Mouse (Mus musculus) Patski (cell line): ENCODE measurements around the gene Rtp3. TPM values are rescaled to one million over a fixed set of nuclear protein-coding genes. Genes with fewer than 3 reads are reported as not detected.

Source experiments
- ATAC-seq: fragments of 100-300 bp; one replicate; pipeline ENCODE4 v1.8.0; 2021
- CTCF ChIA-PET: fragments of 350-600 bp; sonication (Branson Sonifier 250); formaldehyde crosslinking; loops from one replicate; lab custom pipeline; 2022; ENCODE audit warnings: inconsistent platforms; lab: Charles Lee
- POLR2A ChIA-PET: fragments of 350-600 bp; sonication (Branson Sonifier 250); formaldehyde crosslinking; loops from one replicate; lab custom pipeline; 2022; ENCODE audit warnings: antibody characterized with exemption, inconsistent platforms; lab: Charles Lee
- DNase-seq: peaks from one replicate; pipeline ENCODE4 v3.0.0-alpha.2; 2011; ENCODE audit warnings: low read depth, low spot score
- H3K27me3 ChIP-seq: fragments of 371-371 bp; one replicate; pipeline ENCODE4 v1.5.1; 2021
- CTCF ChIP-seq: fragments of 100-300 bp; IDR thresholded peaks from one replicate; pipeline ENCODE4 v1.5.1; 2021
- in situ Hi-C: fragments of 300-500 bp; cut with MboI; formaldehyde crosslinking; loops from 3 replicates; pipeline ENCODE4 v1.11.1; 2018; ENCODE audit warnings: low pct_unique_long_range_greater_than_20kb, mixed read lengths
- polyA plus RNA-seq: library from polyadenylated mRNA; unstranded; gene quantifications from one replicate; pipeline ENCODE4 v1.2.3, GENCODE M21; 2021

The Rtp3 gene
- polyA plus RNA-seq, 1 experiment from 2014 or later, result 0.04 TPM

GRCm38 (mm10) chr9:111001621-111002020 lies 11.2 kb upstream of the Rtp3 start:
- no peak for TF ChIP-seq CTCF
- POLR2A ChIA-PET, result interaction anchor here (2.3 kb wide), 1 partner anchor 11 kb away, joined by 12 read pairs; no protein-coding TSS in a partner anchor
- in situ Hi-C loops, result no loop called here

GRCm38 (mm10) chr9:110999856-111000255 lies 9.5 kb upstream of the Rtp3 start:
- ChIA-PET CTCF (interaction anchor here (7.8 kb wide), 1 partner anchor 72 kb away, joined by 131 read pairs; no protein-coding TSS in a partner anchor), POLR2A (interaction anchor here (2.3 kb wide), 1 partner anchor 13 kb away, joined by 12 read pairs; no protein-coding TSS in a partner anchor)
- no peak for TF ChIP-seq CTCF
- in situ Hi-C loops, result loop anchor here (5.0 kb wide), 1 partner anchor 72 kb away; no protein-coding TSS in a partner anchor
- DNase-seq (no peak), ATAC-seq (peak; percentile 33)
- no peaks in the 10 kb centered on the region for H3K27me3 ChIP-seq

More at GRCm38 (mm10) chr9:111001621-111002020, 11.2 kb upstream of the Rtp3 start:
- CTCF ChIA-PET, result interaction anchor here (2.5 to 7.8 kb wide), 2 partner anchors 11 to 70 kb away, joined by 20 to 131 read pairs; no protein-coding TSS in a partner anchor
- no peak for DNase-seq
- no peaks in the 10 kb centered on the region for H3K27me3 ChIP-seq
- ATAC-seq, result no peak

- DNase-seq (peak; percentile 93), ATAC-seq (peak; percentile 85)
- ChIA-PET CTCF (interaction anchor here (1.3 to 7.8 kb wide), 3 partner anchors 13 to 73 kb away, joined by 4 to 131 read pairs (median 22); no protein-coding TSS in a partner anchor), POLR2A (interaction anchor here (2.1 kb wide), 1 partner anchor 73 kb away, joined by 9 read pairs; no protein-coding TSS in a partner anchor)
- no peaks in the 10 kb centered on the region for H3K27me3 ChIP-seq
- in situ Hi-C loops, result loop anchor here (5.0 kb wide), 1 partner anchor 73 kb away; no protein-coding TSS in a partner anchor
- TF ChIP-seq CTCF, result no peak
Observed at GRCm38 (mm10) chr9:110999056-110999455, 8.7 kb upstream of the Rtp3 start.

- DNase-seq, result no peak
- in situ Hi-C loops, result loop anchor here (5.0 kb wide), 1 partner anchor 75 kb away; no protein-coding TSS in a partner anchor
- CTCF ChIA-PET, result interaction anchor here (0.8 to 7.8 kb wide), 15 partner anchors 9 to 293 kb away, joined by 3 to 131 read pairs (median 5); partner anchors contain the start of gene Lrrc2
- peak; percentile 25 for ATAC-seq
- peak; percentile 99 for TF ChIP-seq CTCF
- H3K27me3 ChIP-seq, result no peaks in the 10 kb centered on the region
- POLR2A ChIA-PET, result interaction anchor here (2.1 kb wide), 1 partner anchor 75 kb away, joined by 9 read pairs; no protein-coding TSS in a partner anchor
Observed at GRCm38 (mm10) chr9:110997245-110997644, 6.9 kb upstream of the Rtp3 start.

GRCm38 (mm10) chr9:110994716-110995172 lies 4.4 kb upstream of the Rtp3 start:
- CTCF ChIA-PET, result interaction anchor here (0.9 to 1.4 kb wide), 3 partner anchors 17 to 72 kb away, joined by 3 to 5 read pairs (median 3); no protein-coding TSS in a partner anchor
- ATAC-seq (no peak), DNase-seq (no peak)
- in situ Hi-C loops, result loop anchor here (5.0 kb wide), 1 partner anchor 78 kb away; no protein-coding TSS in a partner anchor
- TF ChIP-seq CTCF, result no peak
- POLR2A ChIA-PET, result no interaction called here
- no peaks in the 10 kb centered on the region for H3K27me3 ChIP-seq

GRCm38 (mm10) chr9:110993281-110993709 lies 2.9 kb upstream of the Rtp3 start:
- in situ Hi-C loops, result no loop called here
- CTCF ChIA-PET, result interaction anchor here (2.3 kb wide), 1 partner anchor 79 kb away, joined by 11 read pairs; no protein-coding TSS in a partner anchor
- H3K27me3 ChIP-seq, result no peaks in the 10 kb centered on the region
- ATAC-seq (no peak), DNase-seq (no peak)
- no peak for TF ChIP-seq CTCF
- POLR2A ChIA-PET, result no interaction called here

GRCm38 (mm10) chr9:110989543-110989942 lies 840 bp downstream of the Rtp3 start:
- no peak for TF ChIP-seq CTCF
- no peaks in the 10 kb centered on the region for H3K27me3 ChIP-seq
- ATAC-seq (no peak), DNase-seq (no peak)
- in situ Hi-C loops, result no loop called here
- POLR2A ChIA-PET, result no interaction called here
- CTCF ChIA-PET, result interaction anchor here (0.8 kb wide), 1 partner anchor 66 kb away, joined by 5 read pairs; no protein-coding TSS in a partner anchor

GRCm38 (mm10) chr9:110989141-110989540 lies 1.2 kb downstream of the Rtp3 start:
- no peaks in the 10 kb centered on the region for H3K27me3 ChIP-seq
- POLR2A ChIA-PET, result no interaction called here
- no peak for TF ChIP-seq CTCF
- DNase-seq (no peak), ATAC-seq (no peak)
- CTCF ChIA-PET, result interaction anchor here (0.8 kb wide), 1 partner anchor 66 kb away, joined by 5 read pairs; no protein-coding TSS in a partner anchor
- in situ Hi-C loops, result no loop called here

- ATAC-seq (no peak), DNase-seq (no peak)
- CTCF ChIA-PET, result interaction anchor here (1.0 to 1.5 kb wide), 2 partner anchors 9 to 85 kb away, joined by 3 to 6 read pairs; no protein-coding TSS in a partner anchor
- H3K27me3 ChIP-seq, result no peaks in the 10 kb centered on the region
- in situ Hi-C loops, result no loop called here
- TF ChIP-seq CTCF, result no peak
- POLR2A ChIA-PET, result no interaction called here
Observed at GRCm38 (mm10) chr9:110988078-110988477, 2.3 kb downstream of the Rtp3 start.

- ChIA-PET CTCF (interaction anchor here (1.5 kb wide), 1 partner anchor 10 kb away, joined by 6 read pairs; no protein-coding TSS in a partner anchor), POLR2A (interaction anchor here (0.6 kb wide), 1 partner anchor 131 kb away, joined by 3 read pairs; no protein-coding TSS in a partner anchor)
- in situ Hi-C loops, result no loop called here
- no peak for TF ChIP-seq CTCF
- no peak for ATAC-seq
- DNase-seq, result no peak
- H3K27me3 ChIP-seq, result no peaks in the 10 kb centered on the region
Observed at GRCm38 (mm10) chr9:110987331-110987730, 3.1 kb downstream of the Rtp3 start.

GRCm38 (mm10) chr9:110985951-110986350 lies 4.4 kb downstream of the Rtp3 start:
- POLR2A ChIA-PET, result no interaction called here
- CTCF ChIA-PET, result no interaction called here

More at GRCm38 (mm10) chr9:110985951-110986350, 4.4 kb downstream of the Rtp3 start:
- ATAC-seq, result no peak
- no peak for TF ChIP-seq CTCF
- no peak for DNase-seq
- in situ Hi-C loops, result no loop called here
- H3K27me3 ChIP-seq, result no peaks in the 10 kb centered on the region
